Mouse (Mus musculus) adrenal gland (tissue): Measurements from ENCODE around the gene Dynlt3.
"Not testable (repeated sequence)": the region's sequence is repeated elsewhere in the genome, so short reads cannot be mapped to it uniquely, and the experiment has no call there.

ENCODE experiments used
- intact Hi-C: fragments of 180-260 bp; cut with DNase I; formaldehyde crosslinking; loops from one replicate; pipeline ENCODE4 v1.15.1; 2025
- long read RNA-seq, 2 experiments: library from polyadenylated mRNA; unstranded; transcript quantifications; one replicate each; pipeline ENCODE4 v2.0.0; 2020; ENCODE audit warnings: borderline replicate concordance in 1 of 2; ENCODE audit not compliant: insufficient replicate concordance in 1 of 2

Gene Dynlt3
- long read RNA-seq, experiment 1, transcript Dynlt3-201 (5 exons, 2,176 nt), result major isoform, 109 of 118 reads
- long read RNA-seq, experiment 1, partial matches to known transcripts, result 4 of 118 reads
- long read RNA-seq, experiment 1, other reads (novel, unspliced or antisense), result 5 of 118 reads
- long read RNA-seq, experiment 2, transcript Dynlt3-201 (5 exons, 2,176 nt), result major isoform, 95 of 104 reads
- long read RNA-seq, experiment 2, partial matches to known transcripts, result 4 of 104 reads
- long read RNA-seq, experiment 2, other reads (novel, unspliced or antisense), result 4 of 104 reads

DNA sequence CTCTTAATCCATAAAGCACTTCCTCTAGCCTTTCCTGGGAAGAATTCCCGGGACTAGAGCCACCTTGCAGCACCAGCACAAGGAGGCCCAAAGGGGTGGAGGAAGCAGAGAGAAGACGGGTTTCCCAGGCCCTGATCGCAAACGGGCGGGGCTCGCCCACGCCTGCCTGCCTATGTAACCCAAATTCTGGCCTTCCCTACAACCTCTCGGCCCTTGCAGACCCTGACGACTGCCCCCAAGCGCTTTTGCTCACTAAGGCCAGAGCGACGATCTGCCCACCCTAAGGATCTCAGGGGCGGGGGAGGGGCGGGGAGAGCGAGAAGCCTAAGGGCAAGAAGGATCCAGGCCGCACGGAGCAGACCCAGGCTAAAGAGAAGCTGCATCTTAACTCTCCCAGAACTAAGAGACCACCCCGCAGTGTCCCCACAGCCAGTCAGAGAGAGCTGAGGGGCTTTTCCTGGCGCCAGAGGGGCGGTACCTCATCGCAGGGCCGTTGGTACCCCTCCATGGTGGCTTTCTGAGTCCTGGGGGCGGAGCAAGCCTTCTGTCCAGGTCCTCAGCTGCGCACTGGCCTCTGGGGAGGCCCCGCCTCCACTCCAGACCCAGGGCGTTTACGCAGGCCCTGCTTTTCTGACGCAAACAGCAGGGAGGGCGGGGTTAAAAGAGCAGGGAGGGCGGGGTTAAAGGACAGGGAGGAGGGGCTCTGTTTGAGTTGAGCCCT is at the start of gene Dynlt3:
Gene Dynlt3, minus strand, starts transcription at position 613 of the 721 bp plus-strand sequence.
- intact Hi-C loops, result no loop called here

GRCm38 (mm10) chrX:9699815-9700214 is 37.0 kb upstream of the Dynlt3 start:
- intact Hi-C loops, result no loop called here

DNA sequence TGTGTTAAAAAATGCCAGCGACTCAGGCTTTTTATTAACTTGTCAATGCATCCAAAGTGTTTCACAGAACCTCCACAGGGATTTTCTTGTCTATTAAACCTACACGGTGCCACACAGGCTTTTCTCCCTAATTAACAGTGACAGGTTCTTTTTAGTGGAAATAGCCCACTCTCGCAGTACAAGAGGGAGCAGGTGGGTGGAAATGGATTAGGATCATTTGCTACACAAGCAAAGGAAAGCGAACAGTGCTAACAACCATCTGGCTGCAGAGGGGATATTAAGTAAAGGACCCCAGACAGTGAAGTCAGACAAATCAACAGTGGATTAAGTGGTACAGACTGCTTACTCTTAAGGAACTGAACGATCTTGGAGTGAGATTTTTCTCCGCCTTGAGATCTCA is 33.2 kb upstream of the Dynlt3 start:
- intact Hi-C loops, result no loop called here

DNA sequence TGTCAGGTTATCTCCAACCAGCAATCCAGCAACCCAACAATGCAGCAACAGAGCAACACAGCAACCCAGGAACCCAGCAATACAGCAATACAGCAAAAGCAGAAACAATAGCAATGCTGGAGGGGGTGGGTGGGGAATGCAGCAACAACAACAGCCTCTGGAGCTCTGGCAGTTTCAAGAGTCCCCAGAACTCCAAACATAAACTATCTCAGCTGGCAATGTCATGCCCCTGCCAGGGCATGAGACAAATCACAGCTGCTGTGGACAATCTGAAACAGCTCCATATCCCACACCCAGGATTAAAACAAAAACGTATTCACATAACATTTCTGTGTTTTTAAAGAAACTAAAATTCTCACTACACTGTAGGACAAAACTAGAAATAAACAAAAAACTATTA is 9.2 kb upstream of the Dynlt3 start:
- intact Hi-C loops, result no loop called here

GRCm38 (mm10) chrX:9671418-9671817 is 8.6 kb upstream of the Dynlt3 start:
- intact Hi-C loops, result no loop called here

DNA sequence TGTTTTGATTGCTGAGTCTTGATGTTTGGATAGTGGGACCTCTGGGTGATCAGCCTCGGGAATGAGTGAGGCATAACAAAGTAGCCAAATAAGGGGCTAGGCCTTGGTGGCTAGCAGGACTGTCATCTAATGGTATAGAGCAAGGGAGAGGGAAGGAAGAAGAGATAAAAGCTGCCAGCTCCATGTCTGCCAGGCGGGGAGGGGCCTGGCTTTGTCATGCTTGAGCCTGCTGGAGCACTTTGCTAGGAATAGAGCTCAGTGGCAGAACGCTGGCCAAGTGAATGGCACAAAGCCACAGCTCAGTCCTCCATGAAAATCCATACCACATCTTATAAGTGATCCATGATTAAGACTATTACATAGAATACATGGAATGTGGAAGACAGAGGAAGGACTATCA is 10.0 kb downstream of the Dynlt3 start:
- intact Hi-C loops, result no loop called here

- intact Hi-C loops, result not testable (repeated sequence)
These were observed 22.2 kb downstream of the Dynlt3 start for GRCm38 (mm10) chrX:9640594-9640993.

DNA sequence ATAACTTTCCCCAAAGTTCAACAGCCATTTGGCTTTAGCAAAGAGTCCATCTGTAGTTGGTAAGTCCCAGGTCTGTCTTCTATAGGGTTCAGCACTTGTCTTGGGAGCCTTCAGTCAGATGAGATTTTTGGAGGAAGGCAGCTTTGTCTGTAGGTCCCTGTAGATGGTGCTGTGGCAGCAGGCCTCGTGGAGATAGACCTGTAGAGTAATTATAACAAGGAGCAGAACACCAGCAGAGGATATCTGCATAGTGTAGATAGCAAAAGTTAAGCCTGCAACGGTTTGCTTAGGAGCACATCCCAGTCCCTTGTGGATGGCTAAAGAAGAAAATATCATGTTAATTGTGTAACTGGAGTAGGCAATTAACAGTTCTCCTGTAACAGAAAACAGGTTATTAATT is 22.7 kb downstream of the Dynlt3 start:
- intact Hi-C loops, result not testable (repeated sequence)
